Mouse (Mus musculus) megakaryocyte, adult 5-6 weeks (primary cell): ENCODE measurements around the gene Cnksr2. TPM values are rescaled to one million over a fixed set of nuclear protein-coding genes. Genes with fewer than 3 reads are reported as not detected.

Experiments
- ATAC-seq: 2 replicates; pipeline ENCODE4 v1.8.0; 2016; ENCODE audit warnings: mild to moderate bottlenecking, inconsistent platforms; ENCODE audit not compliant: poor library complexity, severe bottlenecking
- total RNA-seq, 2 experiments: library from RNA; stranded (forward) in 1 of 2; stranded (reverse) in 1 of 2; fragments of 153-499, 151-499 nt in 1 of 2; fragments of 221-1000, 200-1000 nt in 1 of 2; gene quantifications; 2 replicates each; pipeline versions ENCODE4 v1.2.3 to v1.2.4; 2015 to 2017

The Cnksr2 gene
- not detected in 2 replicates for total RNA-seq (2015)
- total RNA-seq (2017): not detected in 2 replicates

DNA sequence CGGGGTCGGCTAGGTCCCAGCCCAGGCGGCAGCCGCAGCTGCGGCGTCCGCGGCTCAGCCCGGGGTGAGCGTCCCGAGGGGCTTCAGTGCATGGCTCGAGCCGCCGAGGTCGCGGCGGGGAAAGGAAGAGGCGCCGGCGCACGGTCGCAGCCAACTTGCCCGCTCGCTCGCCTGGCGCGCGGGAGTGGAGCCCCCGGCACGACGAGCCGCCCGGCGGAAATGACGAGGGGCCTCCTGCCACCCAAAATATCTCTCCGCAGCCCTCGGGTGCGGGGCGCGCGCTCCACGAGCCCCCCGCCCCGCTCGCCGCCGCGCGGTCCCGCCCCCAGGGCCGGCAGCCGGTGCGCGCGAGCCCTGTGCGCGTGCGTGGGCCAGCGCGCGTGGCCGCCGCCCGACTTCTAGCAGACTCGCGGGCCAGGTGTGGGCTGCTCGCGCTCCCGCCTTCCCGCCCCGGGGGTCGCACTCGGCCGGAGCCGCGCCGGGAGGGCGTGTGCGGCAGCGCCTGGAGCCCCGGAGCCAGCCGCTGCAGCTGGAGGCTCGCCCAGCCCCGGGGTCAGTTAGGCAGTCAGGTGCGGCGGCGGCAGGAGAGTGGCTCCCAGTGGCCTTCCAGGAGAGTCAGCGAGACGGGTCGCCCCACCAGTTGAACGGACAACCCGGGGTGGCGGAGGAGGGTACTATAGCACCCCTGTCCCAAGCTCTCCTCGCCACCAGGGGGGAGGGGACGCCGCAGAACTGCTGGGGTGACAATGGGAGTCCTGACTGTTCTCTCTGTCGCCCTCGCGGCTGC is at the start of gene Cnksr2:
TSS of gene Cnksr2 (minus strand) at position 238 of the 787 bp plus-strand sequence.
- ATAC-seq: no peak

DNA sequence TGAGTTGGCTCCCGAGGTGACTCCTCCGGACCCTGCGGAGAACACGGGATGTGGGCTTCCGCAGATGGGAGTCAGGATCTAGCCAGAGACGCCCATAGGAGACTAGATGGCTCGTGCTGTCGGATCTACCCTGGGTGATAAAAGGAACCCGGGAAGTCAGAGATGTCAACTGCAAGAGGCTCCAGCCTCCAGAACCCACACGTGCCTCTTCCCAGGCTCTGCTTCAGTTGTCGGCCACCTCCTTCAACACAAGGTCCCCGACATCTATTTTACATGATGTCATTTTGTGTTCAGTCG is 698 bp upstream of the Cnksr2 start:
- ATAC-seq: no peak

DNA sequence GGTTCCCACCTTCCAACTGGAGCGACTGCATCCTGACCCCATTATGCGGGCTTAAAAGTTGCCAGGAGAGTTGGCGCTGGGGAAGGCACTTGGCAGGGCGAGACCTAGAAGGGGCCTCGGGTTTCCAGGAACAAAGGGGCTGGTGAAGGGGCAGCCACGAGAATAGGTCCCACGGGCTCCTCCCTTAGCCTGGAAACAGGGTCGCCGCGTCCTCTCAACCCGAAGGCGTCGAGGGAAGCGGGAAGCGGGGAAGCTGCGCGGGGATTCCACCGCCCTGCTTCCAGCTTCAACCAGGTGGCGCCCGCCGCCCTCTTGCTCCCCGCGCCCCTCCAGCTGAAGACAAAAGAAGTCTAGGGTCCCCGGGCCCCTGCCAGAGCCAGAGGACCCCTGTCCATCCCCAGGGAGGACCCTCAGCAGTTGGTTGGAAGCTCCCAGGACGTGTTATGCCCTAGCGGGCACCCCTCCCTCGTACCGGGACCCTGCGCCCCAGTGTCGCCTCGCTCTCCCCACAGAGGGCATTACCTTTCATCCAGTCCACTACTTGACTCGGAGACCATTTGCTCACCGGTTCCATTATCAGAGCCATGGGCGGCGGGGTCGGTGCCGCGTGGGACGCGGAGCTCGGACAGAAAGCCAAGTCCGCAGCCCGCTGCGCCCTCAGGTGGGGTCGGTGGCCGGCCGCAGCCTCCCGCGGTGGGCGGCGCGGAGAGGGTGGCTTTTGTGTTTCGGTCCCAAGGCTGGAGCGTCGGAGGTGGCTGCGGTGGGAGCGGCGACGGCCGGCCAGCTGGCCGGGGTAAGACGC is 638 bp downstream of the Cnksr2 start:
- ATAC-seq: no peak

DNA sequence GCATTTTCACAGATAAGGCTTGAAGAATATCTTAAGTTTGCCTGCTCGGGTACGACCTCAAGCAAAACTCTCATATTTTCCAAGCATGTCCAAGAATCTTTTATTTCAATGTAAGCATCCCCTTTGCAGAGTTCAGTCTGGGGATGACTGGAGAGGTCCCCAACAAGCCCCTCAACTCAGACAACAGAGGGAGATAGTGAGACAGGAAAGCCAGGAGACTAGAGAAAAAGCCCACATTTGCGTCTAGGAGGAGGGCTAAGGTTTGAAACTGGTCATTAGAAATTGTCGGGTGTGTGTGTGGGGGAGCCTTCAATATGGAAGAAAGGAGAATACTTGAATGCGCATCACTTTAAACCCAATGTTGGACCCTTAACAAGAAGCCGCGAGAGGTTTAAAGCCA is 1.4 kb downstream of the Cnksr2 start:
- no peak for ATAC-seq

DNA sequence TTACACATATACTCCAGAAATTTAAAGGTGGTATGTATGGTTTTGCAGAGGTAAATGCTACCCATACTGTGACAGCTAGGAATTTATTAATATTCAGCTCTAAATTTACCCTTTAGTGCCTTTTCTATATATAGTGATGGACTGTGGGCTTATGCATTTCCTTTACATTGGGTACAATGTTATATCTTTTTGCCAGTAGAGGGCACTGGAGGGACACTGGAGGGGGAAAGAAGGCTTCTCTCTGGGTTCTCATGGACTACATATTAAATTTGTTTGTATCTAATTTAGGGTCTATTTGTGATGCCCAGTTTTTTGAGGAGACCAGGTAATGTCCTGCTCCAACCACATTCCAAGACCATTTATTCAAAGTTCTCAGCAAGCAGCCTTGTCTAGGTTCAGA is 91.4 kb downstream of the Cnksr2 start:
- peak; percentile 68 for ATAC-seq

DNA sequence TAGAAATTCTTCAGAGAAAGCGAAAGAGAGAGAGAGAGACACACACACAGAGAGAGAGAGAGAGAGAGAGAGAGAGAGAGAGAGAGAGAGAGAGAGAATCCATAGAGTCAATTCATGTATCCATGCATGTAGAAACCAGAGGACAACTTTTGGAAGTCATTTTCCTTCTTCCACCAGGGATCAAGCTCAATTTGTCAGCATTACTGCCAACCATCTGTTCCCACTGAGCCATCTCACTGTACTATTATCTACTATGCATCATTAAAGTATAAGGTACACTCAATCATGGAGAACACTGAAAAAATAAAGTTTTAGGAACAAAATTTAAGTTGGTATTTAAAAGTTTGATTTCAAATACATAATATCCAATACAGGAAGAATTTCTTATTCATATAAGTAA is 93.8 kb downstream of the Cnksr2 start:
- ATAC-seq: no peak

DNA sequence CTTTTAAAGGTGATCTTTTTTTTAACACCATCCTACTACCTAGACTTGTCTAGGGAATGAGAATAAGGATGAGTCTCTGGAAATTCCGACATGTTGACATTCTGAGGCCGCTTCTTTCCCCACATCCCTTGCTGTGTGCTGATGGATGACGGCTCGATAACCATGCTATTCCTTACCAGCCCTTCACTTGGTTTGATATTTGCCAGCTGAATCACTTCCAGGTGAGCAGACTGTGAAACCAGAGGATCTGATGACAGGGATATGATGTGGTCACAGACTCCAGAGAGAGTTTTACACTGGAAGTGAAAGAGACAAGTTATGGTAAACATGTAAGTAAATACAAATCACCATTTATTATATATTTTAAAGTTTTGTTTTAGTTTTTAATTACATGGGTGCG is 98.0 kb downstream of the Cnksr2 start:
- ATAC-seq: no peak

DNA sequence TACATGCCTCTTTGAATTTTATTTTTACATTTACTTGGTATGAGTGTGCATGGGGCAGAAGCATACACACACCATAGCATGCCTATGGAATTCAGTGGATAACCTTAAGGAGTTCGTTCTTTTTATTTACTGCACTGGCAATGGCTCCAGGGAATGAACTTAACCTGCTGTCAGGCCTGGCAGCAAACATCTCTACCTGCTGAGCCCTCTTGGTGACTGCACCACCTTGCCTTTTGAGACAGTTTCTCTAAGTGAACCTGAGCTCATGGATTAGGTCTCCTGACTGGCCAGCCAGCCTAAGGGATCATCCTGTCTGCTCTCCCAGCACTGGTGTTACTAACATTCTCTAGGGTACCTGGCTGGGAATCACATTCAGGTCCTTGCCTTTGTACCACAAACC is 106.5 kb downstream of the Cnksr2 start:
- no peak for ATAC-seq

DNA sequence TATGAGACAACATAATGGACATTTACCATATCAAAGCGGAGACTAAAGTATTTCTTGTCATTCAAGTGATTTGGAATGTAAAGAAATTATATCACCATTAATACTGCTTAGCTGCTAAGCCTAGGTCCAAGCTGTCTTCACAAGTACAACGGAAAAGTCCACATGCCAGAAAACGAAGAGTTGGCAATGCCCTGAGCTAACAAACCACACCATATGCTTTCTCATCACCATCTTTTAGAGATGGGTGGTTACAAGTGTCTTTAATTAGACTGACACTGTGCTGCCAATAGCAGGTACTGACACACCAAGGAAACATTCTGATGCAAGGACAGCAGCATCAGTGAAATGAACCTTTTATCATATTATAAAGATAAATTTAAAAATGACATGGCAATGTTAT is 123.0 kb downstream of the Cnksr2 start:
- no peak for ATAC-seq

DNA sequence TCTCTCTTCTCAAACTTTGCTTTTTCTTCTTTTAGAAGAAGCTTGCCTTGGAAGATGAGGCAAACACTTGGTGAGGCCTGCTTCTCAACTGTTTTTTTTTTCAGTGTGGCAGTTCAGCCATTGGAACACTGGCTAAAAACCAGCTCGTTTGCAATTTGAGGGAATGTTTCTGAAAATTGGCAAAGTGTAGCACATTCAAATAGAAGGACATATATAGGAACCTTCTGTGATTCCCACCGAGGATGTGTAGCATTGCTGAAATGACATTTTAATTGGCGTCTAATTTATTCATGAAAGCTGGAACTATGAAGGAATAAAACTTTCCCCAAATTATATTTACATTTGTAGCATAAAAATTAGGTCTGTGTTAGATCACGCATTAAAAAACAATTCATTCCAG is 213.1 kb downstream of the Cnksr2 start:
- no peak for ATAC-seq

DNA sequence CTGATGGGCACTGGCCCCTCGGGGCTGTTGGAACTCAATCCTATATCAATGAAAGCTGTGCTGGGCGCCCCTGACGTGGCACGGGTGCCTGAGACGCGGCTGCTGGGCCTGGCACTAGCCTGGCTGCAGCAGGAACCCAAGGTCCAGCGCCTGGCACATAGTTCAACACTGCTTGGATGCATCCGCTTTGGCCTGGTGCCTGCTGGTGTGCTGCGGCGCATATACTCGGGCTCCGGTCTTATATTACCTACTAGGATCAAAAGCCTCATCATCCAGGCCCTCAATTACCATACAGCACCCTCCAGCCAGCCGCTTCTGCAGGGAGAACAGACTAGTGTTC is 224.2 kb downstream of the Cnksr2 start:
- ATAC-seq: no peak

DNA sequence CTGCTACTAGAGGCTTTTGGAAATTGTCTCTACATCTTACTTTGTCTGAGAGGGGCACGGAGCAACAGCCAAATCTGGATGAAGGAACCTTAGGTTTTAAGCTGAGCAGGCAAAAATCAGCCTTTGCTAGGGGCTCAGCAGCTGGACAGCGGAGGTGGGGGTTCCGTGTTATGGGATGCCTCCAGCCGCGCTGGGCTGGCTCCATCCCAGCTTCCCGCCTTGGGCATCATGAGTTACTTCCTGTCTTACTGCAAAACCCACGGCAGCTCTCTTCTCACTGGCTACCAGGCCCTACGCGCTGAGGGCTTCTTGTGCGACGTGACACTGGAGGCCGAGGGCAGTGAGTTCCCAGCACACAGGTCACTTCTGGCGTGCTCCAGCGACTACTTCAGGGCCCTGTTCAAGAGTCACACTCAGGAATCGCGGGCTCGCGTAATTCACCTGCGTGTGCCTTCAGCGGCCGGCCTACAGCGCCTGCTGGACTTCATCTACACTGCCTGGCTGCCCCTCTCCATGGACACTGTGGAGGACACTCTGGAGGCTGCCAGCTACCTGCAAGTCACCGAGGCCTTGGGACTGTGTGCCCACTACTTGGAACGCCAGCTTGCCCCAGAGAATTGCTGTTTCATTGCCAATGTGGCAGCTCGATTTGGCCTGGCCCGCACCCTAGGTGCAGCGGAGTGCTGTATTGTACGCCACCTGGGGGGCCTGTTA is 224.7 kb downstream of the Cnksr2 start, which contains the start of gene Klhl34:
TSS of gene Klhl34 (plus strand) at position 229 of the 714 bp plus-strand sequence.
- peak; percentile 36; the same call in 1 of the 2 replicates for ATAC-seq

DNA sequence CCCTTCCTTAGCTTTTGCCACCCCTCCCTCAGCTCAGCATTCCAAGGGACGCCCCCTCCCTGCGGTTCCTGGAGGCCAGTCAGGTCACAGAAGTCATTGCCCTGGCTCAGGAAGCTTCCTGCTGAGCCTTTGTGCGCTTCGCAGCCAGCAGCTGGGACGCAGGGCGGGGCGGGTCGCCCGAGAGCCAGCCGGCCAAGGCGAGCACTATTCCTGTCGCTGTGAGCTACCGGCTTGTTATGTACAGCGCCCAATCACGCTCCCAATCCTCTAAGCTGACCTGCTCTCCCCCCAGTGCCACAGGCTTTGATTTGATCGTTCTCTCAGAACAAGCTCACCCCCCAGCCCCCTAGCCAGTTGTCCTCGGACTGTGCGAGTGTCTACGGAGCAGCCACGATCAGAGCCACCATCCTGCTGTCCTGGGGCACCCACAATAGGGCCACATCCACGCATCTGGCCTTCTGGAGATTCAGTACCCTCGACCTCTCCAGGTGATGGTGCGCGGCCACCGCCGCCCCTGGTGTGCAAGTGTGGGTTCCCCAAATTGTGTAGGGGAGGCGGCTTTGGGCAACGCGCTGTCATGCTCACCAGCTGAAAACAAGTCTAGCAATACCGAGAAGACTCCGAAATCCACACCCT is 225.4 kb downstream of the Cnksr2 start:
- ATAC-seq: peak; percentile 38; the same call in 1 of the 2 replicates

DNA sequence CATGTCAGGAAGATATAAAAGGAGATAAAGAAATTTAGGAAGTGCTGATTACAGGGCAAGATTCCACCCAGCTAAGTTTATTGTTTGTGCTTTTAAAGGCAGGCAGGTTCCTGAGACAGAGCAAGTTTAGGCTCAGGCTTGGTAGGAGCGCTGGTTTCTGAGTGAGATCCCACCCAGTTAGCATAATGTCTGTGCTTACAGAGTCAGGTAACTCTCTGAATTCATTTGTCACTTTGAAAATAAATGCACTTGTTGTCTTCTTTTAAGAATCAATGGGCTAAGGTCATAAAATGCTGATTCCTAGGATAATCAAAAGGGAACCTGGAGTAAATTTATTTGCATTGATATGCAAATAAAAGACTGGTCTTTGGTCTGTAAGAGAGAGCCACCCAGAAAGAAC is 233.4 kb downstream of the Cnksr2 start:
- ATAC-seq: no peak

DNA sequence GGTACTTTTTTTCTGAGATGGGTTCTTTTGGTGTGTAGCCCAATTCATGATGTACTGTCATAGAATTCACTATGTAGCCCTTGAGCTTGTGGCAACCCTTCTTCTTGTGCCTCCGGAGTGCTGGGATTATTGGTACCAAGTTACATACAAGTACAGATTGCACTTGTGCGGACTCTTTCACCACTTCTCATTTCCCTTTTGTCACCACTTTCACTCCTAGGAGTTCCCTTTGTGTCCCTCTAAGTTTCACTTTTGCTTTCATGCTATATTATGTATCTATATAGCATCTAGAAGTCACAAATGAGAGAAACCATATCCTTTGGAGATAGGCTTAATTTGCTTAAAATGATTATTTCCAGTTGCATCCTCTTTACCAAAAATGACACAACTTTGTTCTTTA is 241.4 kb downstream of the Cnksr2 start:
- ATAC-seq: peak; percentile 100

Other genes with a start within 250 kb of the Cnksr2 start
- not detected in 2 replicates for gene Klhl34, start 224.9 kb downstream of the Cnksr2 start, total RNA-seq (2015)
- not detected in 2 replicates for gene Klhl34, start 224.9 kb downstream of the Cnksr2 start, total RNA-seq (2017)